Mouse (Mus musculus): ENCODE results near the gene Irf4.

Irf4 gene

GRCm38 (mm10) chr13:30741172-30741571 is 7.9 kb upstream of the Irf4 start:
- DNase-seq = no peak

- no peak for DNase-seq
Observed at GRCm38 (mm10) chr13:30742411-30742970, 6.5 kb upstream of the Irf4 start.

- no peak for DNase-seq
Observed at GRCm38 (mm10) chr13:30745121-30745520, 3.9 kb upstream of the Irf4 start.

GRCm38 (mm10) chr13:30747068-30747467 is 2.0 kb upstream of the Irf4 start:
- no peak for DNase-seq

GRCm38 (mm10) chr13:30747504-30747903 is 1.5 kb upstream of the Irf4 start:
- no peak for DNase-seq

- DNase-seq = peak; percentile 64
Observed at GRCm38 (mm10) chr13:30748321-30748720, 705 bp upstream of the Irf4 start.

- peak; percentile 93 for DNase-seq
Observed at GRCm38 (mm10) chr13:30749557-30750141, 623 bp downstream of the Irf4 start.

- DNase-seq = peak; percentile 86
Observed at GRCm38 (mm10) chr13:30750461-30751303, 1.7 kb downstream of the Irf4 start.

GRCm38 (mm10) chr13:30751304-30751580 is 2.2 kb downstream of the Irf4 start:
- peak; percentile 58 for DNase-seq

- DNase-seq = peak; percentile 89
Observed at GRCm38 (mm10) chr13:30752581-30753187, 3.7 kb downstream of the Irf4 start.

GRCm38 (mm10) chr13:30753441-30753840 is 4.4 kb downstream of the Irf4 start:
- peak; percentile 82 for DNase-seq

GRCm38 (mm10) chr13:30754066-30754465 is 5.0 kb downstream of the Irf4 start:
- DNase-seq = peak; percentile 64

GRCm38 (mm10) chr13:30754825-30755476 is 5.9 kb downstream of the Irf4 start:
- peak; percentile 90 for DNase-seq

- peak; percentile 0 for DNase-seq
Observed at GRCm38 (mm10) chr13:30755577-30755976, 6.6 kb downstream of the Irf4 start.

GRCm38 (mm10) chr13:30755998-30756639 is 7.1 kb downstream of the Irf4 start:
- peak; percentile 76 for DNase-seq

- DNase-seq = peak; percentile 83
Observed at GRCm38 (mm10) chr13:30757264-30757900, 8.4 kb downstream of the Irf4 start.

- DNase-seq = peak; percentile 41
Observed at GRCm38 (mm10) chr13:30758789-30759381, 9.9 kb downstream of the Irf4 start.

GRCm38 (mm10) chr13:30760374-30761090 is 11.5 kb downstream of the Irf4 start:
- DNase-seq = peak; percentile 81

GRCm38 (mm10) chr13:30761151-30761631 is 12.2 kb downstream of the Irf4 start:
- peak; percentile 75 for DNase-seq

GRCm38 (mm10) chr13:30762224-30762623 is 13.2 kb downstream of the Irf4 start:
- DNase-seq = peak; percentile 35

Data from heart, adult 11 months (tissue).